Mouse (Mus musculus) heart, postnatal 0 days (tissue): ENCODE measurements around the gene Lin7a. TPM values are rescaled to one million over a fixed set of nuclear protein-coding genes. Genes with fewer than 3 reads are reported as not detected.

ENCODE experiments used
- ATAC-seq: fragments of 200-750 bp; cut with Nextera tagmentation; 2 replicates; pipeline ENCODE4 v1.8.0; 2017; ENCODE audit warnings: low read depth, moderate number of reproducible peaks, moderate library complexity; ENCODE audit not compliant: insufficient read depth
- DNase-seq: peaks from one replicate; pipeline ENCODE4 v3.0.0-alpha.2; 2016; ENCODE audit warnings: low spot score
- H3K27ac ChIP-seq: fragments of 300-500 bp; sonication (generic); 2 replicates; pipeline ENCODE4 v1.5.1; 2014; ENCODE audit warnings: low read depth, mild to moderate bottlenecking
- H3K27me3 ChIP-seq: fragments of 300-500 bp; sonication (generic); 2 replicates; pipeline ENCODE4 v1.6.1; 2014; ENCODE audit warnings: low read length, mixed read lengths; ENCODE audit not compliant: control insufficient read depth, insufficient read depth
- H3K36me3 ChIP-seq: fragments of 300-500 bp; sonication (generic); replicated peaks from 2 replicates; pipeline ENCODE4 v1.6.1; 2014; ENCODE audit warnings: low read length, mixed read lengths; ENCODE audit not compliant: control insufficient read depth, insufficient read depth
- H3K4me1 ChIP-seq: fragments of 300-500 bp; sonication (generic); 2 replicates; pipeline ENCODE4 v1.6.1; 2014; ENCODE audit warnings: antibody characterized with exemption; ENCODE audit not compliant: control insufficient read depth, insufficient read depth
- H3K4me2 ChIP-seq: fragments of 300-500 bp; sonication (generic); 2 replicates; pipeline ENCODE4 v1.6.1; 2014; ENCODE audit warnings: low read depth, mild to moderate bottlenecking, low read length, moderate library complexity
- H3K4me3 ChIP-seq: fragments of 300-500 bp; sonication (generic); 2 replicates; pipeline ENCODE4 v1.5.1; 2014; ENCODE audit warnings: low read depth, low read length
- H3K9ac ChIP-seq: fragments of 300-500 bp; sonication (generic); replicated peaks from 2 replicates; pipeline ENCODE4 v1.6.1; 2014; ENCODE audit warnings: low read depth, low read length, mixed read lengths
- H3K9me3 ChIP-seq: fragments of 300-500 bp; sonication (generic); replicated peaks from 2 replicates; pipeline ENCODE4 v1.6.1; 2016; ENCODE audit warnings: low read length; ENCODE audit not compliant: control insufficient read depth
- CTCF ChIP-seq: IDR thresholded peaks from 2 replicates; pipeline ENCODE4 v1.5.1; 2016; ENCODE audit warnings: antibody characterized with exemption, control low read depth, low read depth
- EP300 ChIP-seq: IDR thresholded peaks from 2 replicates; pipeline ENCODE4 v1.6.1; 2016; ENCODE audit warnings: antibody characterized with exemption, low read depth
- whole genome bisulfite sequencing: fragments of 180-500 bp; shearing (Covaris S2); extraction: QIAGEN DNeasy Blood & Tissue Kit; methylation state at CpG from one replicate; pipeline ENCODE4 v1.1.7; 2014; 5-methylcytosine and 5-hydroxymethylcytosine counted together
- polyA plus RNA-seq: library from polyadenylated mRNA; unstranded; fragments of >200 nt; fragmentation: Nextera tagmentation; extraction: Ambion mirVana; gene quantifications from 2 replicates; pipeline ENCODE4 v1.2.1, GENCODE M21; 2015
- total RNA-seq: library from RNA; depleted of rRNA; stranded (reverse); fragments of >200 nt; gene quantifications from 2 replicates; pipeline ENCODE4 v1.2.3, GENCODE M21; 2014; ENCODE audit warnings: low replicate concordance

The Lin7a gene
- total and polyA plus RNA-seq, 2 experiments from 2014 or later: 1.00 to 8.2 TPM

- H3K4me1 ChIP-seq: no peaks in the 10 kb centered on the region
- no peak for DNase-seq
- 83% methylated on average over 2 of the region's 2 CpGs for WGBS
- no peaks in the 10 kb centered on the region for H3K36me3 ChIP-seq
- H3K9me3 ChIP-seq: no peaks in the 10 kb centered on the region
- H3K27me3 ChIP-seq: no peaks in the 10 kb centered on the region
- no peak overlapping the region for H3K9ac ChIP-seq
- no peak overlapping the region for H3K4me3 ChIP-seq
- H3K27ac ChIP-seq: no peak overlapping the region
- TF ChIP-seq CTCF: no peak
- no peak for TF ChIP-seq EP300
- no peak overlapping the region for H3K4me2 ChIP-seq
- ATAC-seq: no peak
Observed at GRCm38 (mm10) chr10:107245961-107246460, 25.5 kb upstream of the Lin7a start.

DNA sequence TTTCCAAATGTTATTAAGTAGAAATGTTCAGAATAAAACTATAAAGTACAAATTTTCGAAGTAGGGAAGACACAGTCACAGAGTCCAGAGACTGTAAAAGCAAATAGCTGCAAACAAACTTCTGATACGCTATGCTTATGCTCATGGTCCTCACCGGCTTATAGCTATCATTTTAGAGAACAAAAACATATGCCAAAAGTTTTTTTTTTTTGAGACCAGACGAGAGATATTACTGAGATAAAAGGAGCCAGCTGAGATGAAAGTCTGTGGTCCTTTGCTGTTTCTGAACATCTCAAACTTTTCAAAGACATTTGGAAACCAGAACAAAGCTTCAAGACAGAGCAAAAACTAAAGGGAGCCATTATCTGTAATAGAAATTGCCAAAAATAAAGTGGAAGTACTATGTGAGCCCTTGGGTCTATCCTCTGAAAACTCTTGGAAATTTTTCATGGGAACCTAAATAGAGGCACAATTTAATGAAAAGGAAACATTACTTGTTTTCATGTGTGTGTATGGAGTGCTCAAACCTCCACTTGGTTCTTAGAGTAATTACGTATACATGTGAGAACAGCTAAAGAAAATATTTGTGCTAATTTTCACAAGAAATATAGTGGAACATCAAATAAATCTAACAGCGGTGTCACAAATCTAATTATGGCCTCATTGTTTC, 24.4 kb upstream of the Lin7a start:
- H3K9ac ChIP-seq: no peak overlapping the region
- H3K27ac ChIP-seq: no peak overlapping the region
- H3K4me3 ChIP-seq: no peak overlapping the region
- H3K4me2 ChIP-seq: no peak overlapping the region
- no peaks in the 10 kb centered on the region for H3K9me3 ChIP-seq
- ATAC-seq (no peak), DNase-seq (no peak)
- TF ChIP-seq EP300: no peak
- no peak for TF ChIP-seq CTCF
- H3K27me3 ChIP-seq: no peaks in the 10 kb centered on the region
- H3K36me3 ChIP-seq: no peaks in the 10 kb centered on the region
- no peaks in the 10 kb centered on the region for H3K4me1 ChIP-seq
- 79% methylated on average over 6 of the region's 6 CpGs for WGBS

- Histone ChIP-seq H3K4me1 (no peaks in the 10 kb centered on the region), H3K36me3 (no peaks in the 10 kb centered on the region), H3K27ac (no peak overlapping the region), H3K9me3 (no peaks in the 10 kb centered on the region), H3K27me3 (no peaks in the 10 kb centered on the region), H3K4me3 (no peak overlapping the region), H3K4me2 (no peak overlapping the region), H3K9ac (no peak overlapping the region)
- DNase-seq: no peak
- 87% methylated on average over 8 of the region's 8 CpGs for WGBS
- no peak for ATAC-seq
- TF ChIP-seq EP300 (no peak), CTCF (no peak)
Observed at GRCm38 (mm10) chr10:107248481-107248880, 23.0 kb upstream of the Lin7a start.

DNA sequence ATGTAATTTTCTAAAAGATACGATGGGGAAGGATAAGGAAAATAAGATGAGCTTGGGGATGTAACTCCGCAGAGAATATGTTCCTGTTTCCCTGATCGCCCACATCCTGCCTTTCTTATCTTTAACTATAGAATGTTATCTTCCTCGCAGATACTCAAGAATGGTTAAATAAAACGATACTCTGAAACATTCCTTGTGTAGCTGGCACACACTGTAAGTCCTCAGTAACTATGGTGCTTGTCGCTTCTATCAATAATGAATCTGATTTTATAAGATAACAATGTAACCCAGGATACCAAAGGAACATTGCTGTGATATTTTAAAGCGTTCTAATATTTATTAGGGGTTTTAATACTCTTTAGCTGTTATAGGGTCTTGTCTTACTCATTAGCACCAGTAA, 22.4 kb upstream of the Lin7a start:
- no peaks in the 10 kb centered on the region for H3K27me3 ChIP-seq
- no peak overlapping the region for H3K9ac ChIP-seq
- TF ChIP-seq EP300 (no peak), CTCF (no peak)
- 55% methylated on average over 7 of the region's 7 CpGs for WGBS
- no peaks in the 10 kb centered on the region for H3K9me3 ChIP-seq
- no peak for DNase-seq
- no peaks in the 10 kb centered on the region for H3K36me3 ChIP-seq
- H3K4me2 ChIP-seq: no peak overlapping the region
- H3K4me1 ChIP-seq: no peaks in the 10 kb centered on the region
- H3K27ac ChIP-seq: no peak overlapping the region
- ATAC-seq: no peak
- H3K4me3 ChIP-seq: no peak overlapping the region

DNA sequence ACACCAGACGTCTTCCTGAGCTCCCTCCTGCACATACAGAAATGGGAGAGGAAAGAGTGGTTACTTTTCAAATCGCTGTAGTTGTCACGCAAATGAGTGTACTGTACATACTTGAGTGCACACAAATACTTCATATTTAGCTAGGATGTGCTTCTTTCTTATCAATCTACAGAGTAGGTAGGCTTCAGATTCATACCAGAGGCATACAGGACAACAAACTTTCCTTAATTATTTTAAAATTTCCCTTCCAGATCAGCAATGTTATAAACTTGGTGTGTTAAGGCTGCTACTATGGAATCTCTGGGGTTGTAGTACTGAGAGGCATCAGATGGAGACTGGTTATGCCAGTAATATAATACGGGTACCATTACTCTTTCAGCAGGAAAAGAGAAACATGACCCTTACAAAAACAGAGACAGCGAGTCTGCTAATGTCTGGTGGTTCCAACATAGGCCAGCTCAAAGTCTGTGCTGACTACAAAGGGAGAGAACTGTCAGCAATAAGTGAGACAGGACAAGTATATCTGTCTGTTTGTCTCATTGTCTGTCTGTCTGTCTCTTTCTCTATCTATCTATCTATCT, 21.8 kb upstream of the Lin7a start:
- no peak for DNase-seq
- whole genome bisulfite sequencing: 72% methylated on average over 5 of the region's 5 CpGs
- Histone ChIP-seq H3K4me3 (no peak overlapping the region), H3K9me3 (no peaks in the 10 kb centered on the region), H3K36me3 (no peaks in the 10 kb centered on the region), H3K9ac (no peak overlapping the region), H3K27me3 (no peaks in the 10 kb centered on the region), H3K4me1 (no peaks in the 10 kb centered on the region), H3K27ac (no peak overlapping the region), H3K4me2 (no peak overlapping the region)
- no peak for ATAC-seq
- TF ChIP-seq EP300 (no peak), CTCF (no peak)
